Mouse (Mus musculus) heart, adult 2 months (tissue): ENCODE results near the gene Tbc1d32. TPM values are rescaled to one million over a fixed set of nuclear protein-coding genes. Genes with fewer than 3 reads are reported as not detected.
A peak's percentile ranks its signal among the peaks of the same experiment; 100 is the strongest.

Source experiments
- DNase-seq, 2 experiments: peaks; one replicate each; pipeline ENCODE4 v3.0.0; 2021
- H3K27ac ChIP-seq: fragments of 200-600 bp; 2 replicates; pipeline ENCODE4 v1.8.1; 2022
- H3K27me3 ChIP-seq: fragments of 200-500 bp; 2 replicates; pipeline ENCODE4 v1.6.1; 2012; ENCODE audit warnings: mild to moderate bottlenecking, low read length, inconsistent platforms, mixed read lengths; ENCODE audit not compliant: control insufficient read depth, insufficient read depth
- H3K36me3 ChIP-seq: fragments of 200-500 bp; 2 replicates; pipeline ENCODE4 v1.6.1; 2012; ENCODE audit warnings: low read length, inconsistent platforms; ENCODE audit not compliant: control insufficient read depth, insufficient read depth
- H3K4me1 ChIP-seq: fragments of 200-500 bp; 2 replicates; pipeline ENCODE4 v1.6.1; 2011; ENCODE audit warnings: low read length; ENCODE audit not compliant: control insufficient read depth, insufficient read depth
- H3K4me3 ChIP-seq: fragments of 200-600 bp; 2 replicates; pipeline ENCODE4 v1.8.1; 2022
- H3K79me2 ChIP-seq: fragments of 200-500 bp; replicated peaks from 2 replicates; pipeline ENCODE4 v1.6.1; 2012; ENCODE audit warnings: mild to moderate bottlenecking, inconsistent platforms, low read length, moderate library complexity, mixed read lengths; ENCODE audit not compliant: control insufficient read depth, insufficient read depth
- H3K9ac ChIP-seq: fragments of 200-500 bp; 2 replicates; pipeline ENCODE4 v1.6.1; 2012; ENCODE audit warnings: low read depth, mild to moderate bottlenecking, control low read depth, inconsistent platforms, low read length, mixed read lengths
- CTCF ChIP-seq: fragments of 200-600 bp; IDR thresholded peaks from 2 replicates; pipeline ENCODE4 v1.8.1; 2022; ENCODE audit warnings: antibody characterized with exemption, mild to moderate bottlenecking, moderate library complexity
- EP300 ChIP-seq: fragments of 200-500 bp; IDR thresholded peaks from 2 replicates; pipeline ENCODE4 v1.6.1; 2011; ENCODE audit warnings: low read depth, low read length, control low read depth; ENCODE audit not compliant: insufficient read depth
- POLR2A ChIP-seq: fragments of 200-500 bp; IDR thresholded peaks from 2 replicates; pipeline ENCODE4 v1.6.1; 2011; ENCODE audit warnings: mild to moderate bottlenecking, low read depth, low read length, control low read depth; ENCODE audit not compliant: insufficient read depth
- WGBS: fragments of 180-500 bp; shearing (Covaris S2); methylation state at CpG from one replicate; pipeline ENCODE4 v1.1.7; 2018; 5-methylcytosine and 5-hydroxymethylcytosine counted together
- intact Hi-C: fragments of 180-260 bp; cut with DNase I; formaldehyde crosslinking; loops from one replicate; pipeline ENCODE4 v1.15.1; 2025
- long read RNA-seq: library from polyadenylated mRNA; stranded (forward); transcript quantifications from one replicate; pipeline ENCODE4 v2.0.0, GENCODE M21; 2021
- polyA plus RNA-seq: library from polyadenylated mRNA; depleted of rRNA; stranded (reverse); fragments of >200 nt; gene quantifications from 2 replicates; pipeline ENCODE4 v1.2.3, GENCODE M21; 2012; rRNA removed
- total RNA-seq, 2 experiments: library from RNA; stranded (reverse); gene quantifications; 2 replicates each; pipeline ENCODE4 v1.2.3; 2021

Gene Tbc1d32
- total RNA-seq = 1 to 10 TPM; 3.7 to 4.0 TPM
- polyA plus RNA-seq = 0.92 and 2.0 TPM in 2 replicates
- long read RNA-seq, full-length matches to known transcripts = 2 of 5 reads
- long read RNA-seq, partial matches to known transcripts = 2 of 5 reads
- long read RNA-seq, other reads (novel, unspliced or antisense) = 1 of 5 reads

DNA sequence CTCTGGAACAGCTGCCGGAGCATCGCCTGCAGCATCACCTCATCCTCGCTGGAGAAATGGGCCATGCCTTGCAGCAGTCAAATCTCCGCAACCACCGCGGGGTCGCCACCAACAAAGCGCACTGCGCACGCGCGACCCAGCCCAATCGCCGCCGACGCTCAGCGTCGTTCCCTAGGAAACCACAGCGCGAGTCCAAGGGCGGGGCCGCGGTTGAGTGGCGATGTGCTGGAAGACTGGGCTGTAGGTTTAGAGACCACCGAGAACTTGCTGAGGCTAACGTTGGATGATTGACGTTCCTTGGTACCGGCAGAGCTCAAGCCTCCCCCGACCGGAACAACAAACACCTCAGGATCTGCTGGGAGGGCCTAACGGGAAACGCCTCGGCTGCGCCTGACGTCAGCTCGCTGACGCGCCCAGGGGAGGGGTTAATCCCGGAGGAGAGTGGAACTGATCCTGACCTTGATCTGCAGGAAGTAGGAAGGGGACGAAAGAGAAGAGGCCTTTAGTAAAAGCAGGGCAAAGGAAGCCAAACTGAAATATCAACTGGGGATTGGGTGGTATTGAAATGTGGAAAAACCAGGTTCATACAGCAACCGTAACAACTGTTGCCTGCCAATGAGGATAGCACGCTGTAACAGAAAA, at the start of gene Tbc1d32:
Gene Tbc1d32, minus strand, starts transcription at position 122 of the 642 bp plus-strand sequence.
- H3K79me2 ChIP-seq = no peaks in the 10 kb centered on the region
- WGBS = 3% methylated on average over 42 of the region's 42 CpGs

DNA sequence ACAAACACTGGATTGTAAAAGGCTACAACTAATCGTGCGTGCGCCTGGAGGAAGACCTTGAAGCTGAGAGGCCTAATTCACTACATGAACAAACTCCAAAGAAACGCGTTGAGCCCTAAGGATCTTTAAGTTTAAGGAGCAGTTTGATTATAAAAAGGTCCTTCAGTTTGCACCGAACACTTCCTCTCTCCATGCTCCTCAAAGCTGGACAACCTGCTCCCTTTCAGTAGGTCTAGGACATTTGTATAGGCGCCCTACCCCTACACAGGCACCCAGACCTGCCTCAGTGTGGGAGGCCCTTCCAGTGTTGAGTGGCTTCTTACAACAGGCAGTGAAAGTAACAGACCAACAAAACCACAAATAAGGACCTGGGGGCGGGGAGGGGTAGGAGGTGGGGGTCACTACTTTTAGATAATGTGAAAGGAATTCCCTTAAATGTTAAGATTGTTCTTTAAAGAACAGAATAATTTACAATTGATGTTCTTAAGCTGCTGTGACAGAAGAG, 666 bp downstream of the Tbc1d32 start:
- DNase-seq = no peak
- intact Hi-C loops = loop anchor here (1.0 kb wide), 1 partner anchor 121 kb away; no protein-coding TSS in a partner anchor
- TF ChIP-seq POLR2A = no peak
- no peak for TF ChIP-seq EP300
- TF ChIP-seq CTCF = no peak
- 83% methylated on average over 8 of the region's 8 CpGs for WGBS
- no peaks in the 10 kb centered on the region for H3K79me2 ChIP-seq
- no peaks in the 10 kb centered on the region for H3K27me3 ChIP-seq
- no peak overlapping the region for H3K9ac ChIP-seq
- H3K36me3 ChIP-seq = no peaks in the 10 kb centered on the region
- peak overlapping the region; percentile 76 for H3K27ac ChIP-seq
- peak overlapping the region; percentile 99 for H3K4me3 ChIP-seq
- H3K4me1 ChIP-seq = peaks cover 1% of the 10 kb centered on the region

More for the DNA sequence above, at the start of gene Tbc1d32:
- DNase-seq = peak; percentile 92 to 93
- peak within 1 kb of the TSS; percentile 64 for H3K9ac ChIP-seq
- H3K27me3 ChIP-seq = no peaks in the 10 kb centered on the region
- H3K4me3 ChIP-seq = peak within 1 kb of the TSS; percentile 99
- H3K36me3 ChIP-seq = no peaks in the 10 kb centered on the region
- intact Hi-C loops = loop anchor here (1.0 kb wide), 1 partner anchor 121 kb away; no protein-coding TSS in a partner anchor
- TF ChIP-seq EP300 (peak; percentile 35; the same call in 1 of the 2 replicates), POLR2A (peak; percentile 74), CTCF (0 out of 2 replicates have a peak, but pooled peaks have one; percentile 5)
- peaks cover 1% of the 10 kb centered on the region for H3K4me1 ChIP-seq
- peak within 1 kb of the TSS; percentile 76 for H3K27ac ChIP-seq

DNA sequence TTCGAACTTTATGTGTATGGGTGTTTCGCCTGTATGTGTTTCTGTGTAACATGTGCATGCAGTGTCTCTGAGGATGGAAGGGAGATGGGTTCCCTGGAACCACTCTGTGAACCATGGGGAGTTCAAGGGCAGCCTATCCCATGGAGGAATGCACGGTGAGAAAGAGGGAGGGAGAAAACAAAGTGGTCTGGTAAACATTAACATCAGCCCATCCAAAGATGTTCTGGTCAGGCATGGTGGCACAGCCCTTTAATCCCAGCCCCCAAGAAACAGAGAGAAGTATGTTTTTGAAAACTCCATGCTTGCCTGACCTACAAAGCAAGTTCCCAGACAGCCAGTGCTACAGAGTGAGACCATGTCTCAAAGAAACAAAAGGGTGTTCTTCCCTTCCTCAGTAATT, 12.7 kb downstream of the Tbc1d32 start:
- 83% methylated on average over 3 of the region's 3 CpGs for WGBS
- intact Hi-C loops = no loop called here
- no peaks in the 10 kb centered on the region for H3K4me1 ChIP-seq
- H3K27ac ChIP-seq = no peak overlapping the region
- no peaks in the 10 kb centered on the region for H3K36me3 ChIP-seq
- no peaks in the 10 kb centered on the region for H3K27me3 ChIP-seq
- no peak for TF ChIP-seq CTCF
- TF ChIP-seq POLR2A = no peak
- TF ChIP-seq EP300 = no peak
- H3K9ac ChIP-seq = no peak overlapping the region
- no peaks in the 10 kb centered on the region for H3K79me2 ChIP-seq
- no peak for DNase-seq
- no peak overlapping the region for H3K4me3 ChIP-seq

DNA sequence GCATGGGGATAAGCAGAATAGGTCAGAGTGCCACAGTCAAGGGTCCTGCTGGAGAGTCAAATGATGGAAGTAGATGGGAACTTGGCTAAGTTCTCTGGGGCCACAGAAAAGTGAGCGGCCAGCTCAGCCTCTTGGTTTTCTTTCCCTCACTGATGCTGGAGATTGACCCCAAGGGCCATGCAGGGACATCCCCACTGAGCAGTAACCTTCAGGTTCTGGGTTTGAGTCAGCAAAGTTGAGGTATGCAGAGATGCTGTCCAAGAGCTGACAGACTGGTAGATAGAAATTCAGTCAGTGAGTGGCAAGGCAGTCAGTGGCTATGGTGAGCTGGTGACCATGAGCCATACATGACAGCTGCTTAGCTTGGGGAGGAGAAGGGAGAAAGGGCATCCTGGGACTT, 18.1 kb downstream of the Tbc1d32 start:
- Histone ChIP-seq H3K4me1 (no peaks in the 10 kb centered on the region), H3K27me3 (no peaks in the 10 kb centered on the region), H3K36me3 (no peaks in the 10 kb centered on the region), H3K9ac (no peak overlapping the region), H3K27ac (no peak overlapping the region), H3K4me3 (no peak overlapping the region), H3K79me2 (no peaks in the 10 kb centered on the region)
- intact Hi-C loops = no loop called here
- WGBS = 89% methylated on average over 1 of the region's 1 CpGs
- DNase-seq = no peak
- TF ChIP-seq POLR2A = no peak
- no peak for TF ChIP-seq CTCF

DNA sequence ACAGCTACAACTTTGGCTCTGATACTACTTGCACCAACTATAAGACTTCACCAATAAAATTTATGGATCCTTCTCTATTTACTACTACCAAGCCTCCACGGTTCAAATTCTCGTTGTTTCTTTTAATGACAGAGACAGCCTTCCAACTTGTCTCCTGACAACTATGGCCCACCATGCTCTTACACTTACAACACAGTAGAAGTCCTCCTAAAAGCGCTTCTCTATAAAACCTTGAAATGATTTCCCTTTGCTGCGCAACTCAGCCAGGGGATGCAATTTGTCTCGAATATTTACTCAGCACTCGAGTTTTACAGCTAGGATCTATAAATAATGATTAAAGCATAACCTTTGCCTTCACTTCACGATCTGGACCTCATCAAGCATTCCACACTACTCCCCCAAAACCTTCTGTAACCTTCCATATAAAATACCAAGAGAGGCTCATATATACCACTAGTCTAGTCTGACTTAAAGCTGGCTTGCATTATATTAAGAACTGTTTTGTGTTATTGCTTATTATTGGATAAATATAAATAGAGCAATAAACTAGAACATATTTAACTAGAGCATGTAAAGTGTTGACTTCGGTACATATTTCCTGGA, 21.6 kb downstream of the Tbc1d32 start:
- no peak for TF ChIP-seq CTCF
- no peak for TF ChIP-seq POLR2A
- no peak for TF ChIP-seq EP300
- Histone ChIP-seq H3K79me2 (no peaks in the 10 kb centered on the region), H3K27ac (no peak overlapping the region), H3K36me3 (no peaks in the 10 kb centered on the region), H3K27me3 (no peaks in the 10 kb centered on the region), H3K4me3 (no peak overlapping the region), H3K9ac (no peak overlapping the region), H3K4me1 (no peaks in the 10 kb centered on the region)
- no peak for DNase-seq
- intact Hi-C loops = no loop called here
- WGBS = 88% methylated on average over 8 of the region's 8 CpGs

DNA sequence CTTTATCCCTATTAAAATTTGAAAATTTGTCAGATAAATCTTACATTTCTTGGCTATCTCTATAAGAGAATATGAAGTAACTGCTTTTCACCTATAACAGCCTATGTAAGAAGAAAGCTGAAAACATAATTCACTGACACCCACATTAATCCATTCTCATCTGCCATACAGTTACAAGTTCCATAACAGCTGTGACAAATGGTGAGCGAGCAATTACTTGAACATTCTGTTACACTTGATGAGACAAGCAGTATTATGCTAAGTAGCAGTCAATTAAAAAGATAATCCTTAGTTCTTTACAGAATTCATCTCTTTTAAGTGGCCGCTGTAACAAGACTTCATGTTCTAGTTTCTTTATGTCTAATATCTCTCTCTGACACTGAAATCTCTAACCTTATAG, 24.1 kb downstream of the Tbc1d32 start:
- Histone ChIP-seq H3K9ac (no peak overlapping the region), H3K4me3 (no peak overlapping the region), H3K4me1 (no peaks in the 10 kb centered on the region), H3K27ac (no peak overlapping the region), H3K79me2 (no peaks in the 10 kb centered on the region), H3K36me3 (no peaks in the 10 kb centered on the region), H3K27me3 (no peaks in the 10 kb centered on the region)
- no peak for DNase-seq
- no peak for TF ChIP-seq CTCF
- TF ChIP-seq POLR2A = no peak
- no peak for TF ChIP-seq EP300
- intact Hi-C loops = no loop called here
- 96% methylated on average over 2 of the region's 2 CpGs for WGBS
